Mouse (Mus musculus) bone marrow, adult 2 months (tissue): Measurements from ENCODE around the gene Rps28.

Experiments used
- CTCF ChIP-seq: fragments of 200-500 bp; IDR thresholded peaks from 2 replicates; pipeline ENCODE4 v1.5.1; 2011; ENCODE audit warnings: low read length, control low read depth; ENCODE audit not compliant: control insufficient read depth, insufficient read depth
- POLR2A ChIP-seq: fragments of 200-500 bp; IDR thresholded peaks from 2 replicates; pipeline ENCODE4 v1.6.1; 2011; ENCODE audit warnings: low read depth, mild to moderate bottlenecking, control low read depth, low read length, borderline replicate concordance; ENCODE audit not compliant: control insufficient read depth

- TF ChIP-seq CTCF (no peak), POLR2A (peak; percentile 54; the same call in 1 of the 2 replicates)
Observed at GRCm38 (mm10) chr17:33817184-33817968, 7.0 kb downstream of the Rps28 start.
